Mouse (Mus musculus) megakaryocyte, embryonic 14.5 days (primary cell): Measurements from ENCODE around the gene Gpr19. TPM values are rescaled to one million over a fixed set of nuclear protein-coding genes. Genes with fewer than 3 reads are reported as not detected.
A peak's percentile ranks its signal among the peaks of the same experiment; 100 is the strongest.

Source experiments
- H3K27me3 ChIP-seq: replicated peaks from 2 replicates; pipeline ENCODE3; 2012; ENCODE audit warnings: inconsistent platforms
- H3K36me3 ChIP-seq: replicated peaks from 2 replicates; pipeline ENCODE3; 2012; ENCODE audit warnings: low read length, inconsistent platforms, mixed read lengths
- H3K4me1 ChIP-seq: 2 replicates; pipeline ENCODE4 v1.6.1; 2012; ENCODE audit warnings: inconsistent platforms
- H3K4me3 ChIP-seq: replicated peaks from 2 replicates; pipeline ENCODE3; 2012; ENCODE audit warnings: moderate library complexity, mild to moderate bottlenecking, inconsistent platforms
- H3K9me3 ChIP-seq: 2 replicates; pipeline ENCODE4 v1.6.1; 2012; ENCODE audit warnings: inconsistent platforms
- FLI1 ChIP-seq: IDR thresholded peaks from 2 replicates; pipeline ENCODE4 v1.6.1; 2012; ENCODE audit warnings: low read length, inconsistent platforms, mixed read lengths
- GATA1 ChIP-seq: IDR thresholded peaks from 3 replicates; pipeline ENCODE4 v1.6.1; 2012; ENCODE audit warnings: mixed read lengths, low read length, inconsistent platforms, borderline replicate concordance
- polyA plus RNA-seq: library from polyadenylated mRNA; stranded (reverse); fragments of >175 nt; gene quantifications from 2 replicates; pipeline ENCODE4 v1.2.3, GENCODE M21; 2012; ENCODE audit warnings: low replicate concordance; ENCODE audit not compliant: insufficient read depth

Gpr19 gene
- polyA plus RNA-seq, 1 experiment, result 0.62 TPM

DNA sequence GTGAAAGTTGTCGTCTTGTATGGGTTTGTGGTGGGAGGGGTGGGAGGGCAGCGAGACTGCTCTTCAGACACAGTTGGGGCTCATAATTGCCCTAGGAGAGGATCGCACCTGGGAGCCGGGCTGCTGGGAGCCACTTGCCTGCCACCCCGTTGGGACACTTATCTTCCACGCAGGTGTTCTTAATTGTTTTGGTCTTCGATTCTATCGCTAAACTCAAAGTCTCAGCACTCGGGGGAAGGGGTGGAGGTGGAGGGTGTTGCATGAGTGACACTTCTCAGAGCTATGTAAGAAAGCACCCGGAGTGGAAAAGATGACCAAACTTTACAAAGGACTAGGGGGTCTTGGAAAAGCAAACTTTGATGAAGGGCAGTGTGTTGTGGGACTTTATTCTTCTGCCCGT is 18.3 kb upstream of the Gpr19 start:
- Histone ChIP-seq H3K36me3 (no peaks in the 10 kb centered on the region), H3K27me3 (no peaks in the 10 kb centered on the region), H3K4me3 (peak overlapping the region; percentile 93), H3K9me3 (no peaks in the 10 kb centered on the region), H3K4me1 (peaks cover 33% of the 10 kb centered on the region)
- no peak for TF ChIP-seq GATA1
- no peak for TF ChIP-seq FLI1

DNA sequence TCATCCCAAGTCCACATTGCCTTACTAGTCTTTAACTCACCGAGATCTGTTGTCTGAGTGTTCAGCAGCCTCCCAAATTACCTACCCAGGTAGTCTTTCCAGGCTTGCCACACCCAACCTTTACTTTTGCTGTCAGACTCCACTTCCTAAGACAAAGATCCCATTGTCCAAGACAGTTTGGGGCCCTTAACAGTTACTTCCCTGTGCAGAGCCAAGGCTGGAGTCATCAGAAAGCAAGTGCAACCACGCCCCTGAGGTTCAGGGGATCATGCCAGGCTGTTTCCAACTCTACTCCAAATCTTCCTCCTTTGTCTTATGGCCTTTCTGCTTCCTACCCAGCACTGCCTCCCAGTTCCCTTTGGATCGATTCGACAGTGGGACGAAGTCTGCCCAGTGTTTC is 16.1 kb upstream of the Gpr19 start:
- Histone ChIP-seq H3K4me3 (no peak overlapping the region), H3K27me3 (no peaks in the 10 kb centered on the region)
- TF ChIP-seq GATA1, result no peak
- TF ChIP-seq FLI1, result no peak

DNA sequence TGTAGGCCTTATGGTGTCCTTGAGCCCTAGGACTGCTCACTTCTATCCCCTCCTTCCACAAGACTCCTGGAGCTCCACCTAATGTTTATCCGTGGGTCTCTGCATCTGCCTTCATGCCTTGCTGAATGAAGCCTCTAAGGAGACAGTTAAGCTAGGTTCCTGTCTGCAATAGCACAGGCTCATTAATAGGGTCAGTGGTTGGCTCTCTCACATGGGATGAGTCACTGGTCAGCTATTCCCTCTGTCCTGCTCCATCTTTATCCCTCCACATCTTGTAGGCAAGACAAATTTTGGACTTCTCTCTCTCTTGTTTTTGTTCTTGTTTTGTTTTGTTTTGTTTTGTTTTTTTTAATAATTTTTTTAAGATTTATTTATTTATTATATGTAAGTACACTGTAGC is 7.4 kb upstream of the Gpr19 start:
- H3K36me3 ChIP-seq, result no peaks in the 10 kb centered on the region
- no peak overlapping the region for H3K4me3 ChIP-seq
- peaks cover 15% of the 10 kb centered on the region for H3K4me1 ChIP-seq
- H3K9me3 ChIP-seq, result no peaks in the 10 kb centered on the region
- TF ChIP-seq FLI1, result no peak
- no peaks in the 10 kb centered on the region for H3K27me3 ChIP-seq

More for the DNA sequence above, 16.1 kb upstream of the Gpr19 start:
- Histone ChIP-seq H3K4me1 (peaks cover 30% of the 10 kb centered on the region), H3K9me3 (no peaks in the 10 kb centered on the region), H3K36me3 (no peaks in the 10 kb centered on the region)

DNA sequence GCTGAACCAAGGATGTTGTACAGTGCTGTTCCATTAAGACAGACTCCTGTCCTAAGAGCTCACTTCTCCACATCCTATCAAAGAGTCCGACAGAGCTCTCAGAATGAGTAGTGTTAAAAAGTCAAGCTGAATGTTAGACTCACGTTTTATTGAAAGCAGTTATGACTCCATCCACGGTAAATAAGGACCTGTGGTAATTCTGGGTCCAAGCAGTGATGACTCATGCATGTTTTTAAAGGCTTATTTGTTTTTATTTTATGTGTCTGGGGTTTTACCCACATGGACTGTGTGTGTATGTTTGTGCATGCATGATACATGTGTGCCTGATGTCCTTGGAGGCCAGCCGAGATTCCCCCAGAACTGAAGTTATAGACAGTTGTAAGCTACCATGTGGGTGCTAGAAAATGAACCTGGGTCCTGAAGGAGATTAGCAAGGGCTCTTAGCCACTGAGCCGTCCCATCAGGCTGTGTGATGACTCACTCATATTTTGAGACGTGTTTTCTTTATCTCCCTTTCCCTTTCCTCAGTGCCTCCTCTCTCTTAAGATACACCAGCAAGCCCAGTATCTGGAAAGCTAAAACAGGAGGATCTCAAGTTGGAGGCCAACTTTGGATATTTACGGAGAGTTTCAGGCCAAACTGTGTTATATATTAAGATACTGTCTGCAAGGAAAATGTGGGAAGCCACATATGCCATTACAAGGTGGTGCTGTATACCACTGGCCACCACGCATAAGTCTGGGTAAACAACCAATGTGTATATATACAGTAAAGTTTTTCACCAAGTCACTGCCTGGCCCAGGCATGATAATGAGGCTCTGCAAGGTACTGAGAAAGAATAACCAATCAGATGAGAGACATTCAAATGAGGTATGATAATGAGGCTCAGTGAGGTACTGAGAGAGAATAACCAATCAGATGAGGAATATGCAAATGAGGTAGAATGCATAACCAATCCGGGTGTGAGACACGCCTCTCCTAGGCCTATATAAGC is 5.8 kb upstream of the Gpr19 start:
- Histone ChIP-seq H3K4me1 (peaks cover 15% of the 10 kb centered on the region), H3K36me3 (no peaks in the 10 kb centered on the region), H3K27me3 (no peaks in the 10 kb centered on the region), H3K4me3 (peak overlapping the region; percentile 28), H3K9me3 (no peaks in the 10 kb centered on the region)
- TF ChIP-seq FLI1 (no peak), GATA1 (no peak)

DNA sequence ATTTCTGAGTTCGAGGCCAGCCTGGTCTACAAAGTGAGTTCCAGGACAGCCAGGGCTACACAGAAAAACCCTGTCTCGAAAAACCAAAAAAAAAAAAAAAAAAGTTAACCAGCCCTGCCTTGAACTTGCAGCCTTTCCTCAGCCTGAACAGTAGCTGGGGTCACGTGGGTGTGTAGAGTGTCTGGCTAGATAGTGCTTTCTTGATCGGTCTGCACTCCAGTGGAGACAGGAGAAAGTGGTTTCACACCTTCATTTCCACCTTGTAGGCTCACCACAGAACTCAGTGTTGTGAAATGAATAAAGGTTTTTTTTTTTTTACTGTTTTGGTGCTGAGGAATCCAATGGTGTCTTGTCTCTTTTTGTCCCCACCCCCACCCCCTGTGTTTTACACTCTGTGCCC is 5.0 kb upstream of the Gpr19 start:
- TF ChIP-seq GATA1 (no peak), FLI1 (no peak)
- Histone ChIP-seq H3K36me3 (no peaks in the 10 kb centered on the region), H3K27me3 (no peaks in the 10 kb centered on the region), H3K4me3 (no peak overlapping the region), H3K4me1 (peaks cover 15% of the 10 kb centered on the region), H3K9me3 (no peaks in the 10 kb centered on the region)

DNA sequence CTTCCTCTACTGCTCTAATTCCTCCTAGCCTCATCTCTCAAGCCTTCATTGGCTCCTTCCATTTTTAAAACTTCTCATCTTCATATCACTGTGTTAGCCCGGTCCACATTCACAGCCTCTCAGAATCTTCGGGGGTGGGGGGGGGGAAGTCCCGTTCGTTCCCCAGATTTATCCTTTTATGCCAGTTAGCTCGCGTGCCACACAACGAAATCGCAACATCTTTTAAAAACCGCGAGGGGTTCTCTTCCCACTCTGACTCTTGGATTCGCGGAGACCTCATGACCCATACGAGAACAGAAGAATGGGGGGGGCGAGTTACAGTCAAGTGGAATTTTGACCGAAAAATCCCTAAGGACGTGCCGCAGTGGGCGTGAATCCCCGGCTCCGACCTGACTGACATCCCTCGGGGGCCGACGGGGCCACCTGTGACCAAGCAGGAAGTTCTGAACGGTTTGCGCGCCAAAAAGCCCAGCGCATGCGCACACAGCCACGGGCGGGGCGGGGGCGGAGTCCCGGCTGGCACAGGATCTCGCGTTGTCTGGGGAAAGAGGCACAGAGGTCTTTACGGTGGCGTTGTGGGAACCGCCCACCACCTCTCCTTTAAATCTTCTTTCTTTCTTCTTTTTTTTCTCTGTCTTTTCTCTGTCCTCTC is 809 bp downstream of the Gpr19 start:
- no peaks in the 10 kb centered on the region for H3K9me3 ChIP-seq

DNA sequence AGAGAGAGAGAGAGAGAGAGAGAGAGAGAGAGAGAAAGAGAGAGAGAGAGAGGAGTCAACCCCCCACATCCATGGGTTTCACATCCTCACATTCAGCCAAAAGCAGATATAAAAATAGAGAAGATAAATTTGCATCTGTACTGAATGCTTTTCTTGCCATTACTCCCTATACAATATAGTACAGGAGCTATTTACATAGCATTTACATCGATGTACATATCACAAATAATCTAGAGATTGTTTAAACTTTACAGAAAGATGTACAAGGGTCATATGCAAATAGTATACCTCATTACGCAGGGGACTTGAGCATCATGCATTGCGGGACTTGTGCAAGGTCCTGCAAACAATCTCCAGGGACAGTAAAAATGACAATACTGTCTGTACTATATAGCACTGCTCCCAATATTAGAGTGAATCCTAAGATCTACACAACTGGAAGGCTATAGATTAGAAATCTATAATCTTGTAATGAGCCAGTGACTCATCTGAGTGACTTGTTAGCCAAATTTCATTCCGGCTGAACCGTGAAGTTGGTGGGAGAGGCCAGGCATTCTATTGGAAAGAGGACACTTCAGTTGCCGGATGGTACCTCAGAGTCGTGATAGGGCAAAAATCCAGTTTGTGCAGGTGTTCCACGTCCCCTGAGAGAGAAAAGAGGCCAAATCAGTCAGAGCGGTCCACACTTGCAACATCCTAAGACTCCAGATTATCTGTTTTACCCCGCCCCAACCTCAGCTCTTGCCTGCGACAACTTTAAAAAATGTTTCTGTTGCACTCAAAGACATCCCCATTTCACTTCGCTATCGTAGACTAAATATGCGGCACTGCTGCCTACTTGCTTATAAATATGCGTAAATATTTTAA is 1.6 kb downstream of the Gpr19 start:
- H3K9me3 ChIP-seq, result no peaks in the 10 kb centered on the region
- no peaks in the 10 kb centered on the region for H3K27me3 ChIP-seq
- no peak for TF ChIP-seq GATA1
- no peak for TF ChIP-seq FLI1
- peak overlapping the region; percentile 94 for H3K4me3 ChIP-seq
- H3K36me3 ChIP-seq, result peaks cover 8% of the 10 kb centered on the region
- peaks cover 14% of the 10 kb centered on the region for H3K4me1 ChIP-seq

More for the DNA sequence above, 809 bp downstream of the Gpr19 start:
- no peak for TF ChIP-seq GATA1
- peak; percentile 32; the same call in 1 of the 2 replicates for TF ChIP-seq FLI1
- H3K4me1 ChIP-seq, result peaks cover 14% of the 10 kb centered on the region
- H3K36me3 ChIP-seq, result peaks cover 8% of the 10 kb centered on the region
- no peaks in the 10 kb centered on the region for H3K27me3 ChIP-seq
- H3K4me3 ChIP-seq, result peak overlapping the region; percentile 94

DNA sequence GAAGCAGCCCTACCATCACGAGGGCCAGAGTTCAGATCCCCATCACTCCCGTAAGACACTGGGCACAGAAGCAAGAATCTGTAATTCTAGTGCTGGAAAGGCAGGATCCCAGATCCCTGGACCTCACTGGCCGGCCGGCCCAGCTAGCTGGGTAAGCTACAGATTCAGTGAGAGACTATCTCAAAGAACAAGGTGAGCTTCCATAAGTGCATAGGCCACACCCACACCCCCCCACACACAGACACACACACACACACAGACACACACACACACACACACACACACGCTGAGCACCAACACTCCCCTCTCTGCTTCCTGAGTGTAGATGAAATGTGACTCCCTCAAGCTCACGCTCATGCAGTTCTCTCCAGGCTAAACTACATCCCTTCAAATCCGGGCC is 7.9 kb downstream of the Gpr19 start:
- Histone ChIP-seq H3K27me3 (peaks cover 6% of the 10 kb centered on the region), H3K9me3 (no peaks in the 10 kb centered on the region), H3K4me3 (no peak overlapping the region), H3K4me1 (peaks cover 25% of the 10 kb centered on the region), H3K36me3 (peaks cover 8% of the 10 kb centered on the region)
- TF ChIP-seq GATA1 (no peak), FLI1 (no peak)

DNA sequence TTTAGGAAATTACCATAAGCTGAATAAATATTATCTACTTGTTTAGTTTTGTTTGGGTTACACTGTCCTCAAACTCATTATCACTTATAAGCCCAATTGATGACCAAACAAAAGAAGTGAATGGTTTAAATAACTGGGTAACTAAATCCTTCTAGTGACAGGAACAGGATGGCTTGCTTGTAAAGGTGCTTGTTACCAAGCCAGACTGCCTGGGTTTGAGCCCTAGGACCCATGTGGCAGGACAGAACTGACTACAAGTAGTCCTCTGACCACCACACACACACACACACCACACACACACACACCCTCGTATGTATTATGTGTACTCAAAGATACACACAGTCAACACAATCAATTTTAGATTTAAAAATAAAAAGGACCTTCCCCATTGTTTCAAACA is 8.6 kb downstream of the Gpr19 start:
- no peak overlapping the region for H3K4me3 ChIP-seq
- H3K9me3 ChIP-seq, result no peaks in the 10 kb centered on the region
- H3K36me3 ChIP-seq, result peaks cover 6% of the 10 kb centered on the region
- H3K4me1 ChIP-seq, result peaks cover 25% of the 10 kb centered on the region
- peaks cover 6% of the 10 kb centered on the region for H3K27me3 ChIP-seq
- TF ChIP-seq FLI1, result no peak
- TF ChIP-seq GATA1, result no peak
